16 mouse cellular contexts compared by ENCODE assay signal in genomic region chr3:134466611-134467010, GRCm38 (mm10).
"Had no signal": no experiment of that assay in that cellular context is flagged by ENCODE, and none has a peak within 500 bp of the region (broad histone marks: within the 10 kb centered on the region; RNA-seq: fewer than 3 reads in every experiment).

No protein-coding gene starts in this region.

- H3K36me3 ChIP-seq: liver, embryonic 13.5 days; midbrain, embryonic 12.5 days; neural tube, embryonic 12.5 days; neural tube, embryonic 15.5 days; stomach, embryonic 15.5 days had no signal

- H3K4me3 ChIP-seq: liver, embryonic 13.5 days; midbrain, embryonic 12.5 days; neural tube, embryonic 12.5 days; neural tube, embryonic 15.5 days; stomach, embryonic 15.5 days had no signal

- DNase-seq: kidney, adult 18-20 months; kidney, adult 9 months; kidney, postnatal 14 days; kidney, postnatal 4 days; liver, embryonic 13.5 days; lung, adult 2 months; lung, postnatal 14 days; lung, postnatal 4 days; retina, postnatal 1 day; right cerebral cortex, postnatal 25 days; spleen, adult 18-20 months; thymus, postnatal 25 days had no signal

- H3K4me2 ChIP-seq: liver, embryonic 13.5 days; midbrain, embryonic 12.5 days; neural tube, embryonic 12.5 days; neural tube, embryonic 15.5 days; stomach, embryonic 15.5 days had no signal

- H3K9me3 ChIP-seq: liver, embryonic 13.5 days; midbrain, embryonic 12.5 days; neural tube, embryonic 12.5 days; neural tube, embryonic 15.5 days; stomach, embryonic 15.5 days had no signal

- H3K4me1 ChIP-seq: liver, embryonic 13.5 days; midbrain, embryonic 12.5 days; neural tube, embryonic 12.5 days; neural tube, embryonic 15.5 days; stomach, embryonic 15.5 days had no signal

- H3K27me3 ChIP-seq: liver, embryonic 13.5 days; midbrain, embryonic 12.5 days; neural tube, embryonic 12.5 days; neural tube, embryonic 15.5 days; stomach, embryonic 15.5 days had no signal

- H3K9ac ChIP-seq: liver, embryonic 13.5 days; midbrain, embryonic 12.5 days; neural tube, embryonic 12.5 days; neural tube, embryonic 15.5 days; stomach, embryonic 15.5 days had no signal

- H3K27ac ChIP-seq: liver, embryonic 13.5 days; midbrain, embryonic 12.5 days; neural tube, embryonic 12.5 days; neural tube, embryonic 15.5 days; stomach, embryonic 15.5 days had no signal
